8 mouse cellular contexts compared by ENCODE assay signal in genomic region chr10:128626311-128627310, GRCm38 (mm10). TPM values are rescaled to one million over a fixed set of nuclear protein-coding genes. Genes with fewer than 3 reads are reported as not detected.
DNase-seq lines count a peak whose midpoint lies in the region; ATAC-seq lines count a peak whose summit lies in the region.

TSS of gene Rps26 (minus strand) at chr10:128626747.

- peak within 1 kb of the TSS; percentile 95 for H3K9ac ChIP-seq in lung, embryonic 16.5 days (ENCODE audit: low read length)

- H3K27ac ChIP-seq in lung, embryonic 16.5 days (ENCODE audit: low read length) = peak within 1 kb of the TSS; percentile 57

- peaks cover 5% of the 10 kb centered on the region; the same call in 1 of the 2 replicates for H3K4me1 ChIP-seq in lung, embryonic 16.5 days (replicated peaks; ENCODE audit: control insufficient read depth, insufficient read depth, low read length)

- no peaks in the 10 kb centered on the region for H3K9me3 ChIP-seq in lung, embryonic 16.5 days (ENCODE audit: control insufficient read depth, low read length)

- DNase-seq in MEL-GATA-1-ER (ENCODE audit: extremely low read depth, low read depth) = peak; percentile 100
- DNase-seq in cerebellum, adult 8-10 months = peak; percentile 86
- peak; percentile 98 for DNase-seq in forelimb bud, embryonic 11.5 days (ENCODE audit: low read depth, low spot score)
- peak; percentile 97 for DNase-seq in layer of hippocampus, adult 9-10 months (ENCODE audit: low spot score)
- DNase-seq in ovary, postnatal 10 days (ENCODE audit: low spot score) = peak; percentile 82
- peak; percentile 88 for DNase-seq in thymus, postnatal 10 days (ENCODE audit: low spot score in 2 of 2)

- peak; percentile 96 for ATAC-seq in hematopoietic stem cell, adult 5-6 weeks (replicated peaks in 1 of 2; ENCODE audit: insufficient read depth in 1 of 2, low FRiP score in 2 of 2, low TSS enrichment in 1 of 2, low read depth in 1 of 2, poor library complexity in 2 of 2, severe bottlenecking in 2 of 2)
- peak; percentile 99 for ATAC-seq in lung, embryonic 16.5 days (ENCODE audit: low read depth)

- peaks cover 20% of the 10 kb centered on the region for H3K36me3 ChIP-seq in lung, embryonic 16.5 days (ENCODE audit: control insufficient read depth, insufficient read depth, low read length)

- WGBS in lung, embryonic 16.5 days = 1% methylated on average over 40 of the region's 40 CpGs

- peak within 1 kb of the TSS; percentile 90 for H3K4me3 ChIP-seq in lung, embryonic 16.5 days (ENCODE audit: low read length)

- H3K4me2 ChIP-seq in lung, embryonic 16.5 days (ENCODE audit: low read depth, low read length) = peak within 1 kb of the TSS; percentile 68

- H3K27me3 ChIP-seq in lung, embryonic 16.5 days (ENCODE audit: control insufficient read depth, insufficient read depth, low read depth, low read length) = no peaks in the 10 kb centered on the region

RNA-seq across cellular contexts. Expression of gene Rps26, which starts in this region (rescaled TPM):
- total RNA-seq in hematopoietic stem cell, adult 5-6 weeks (2017) = 1,013 and 1,172 TPM in 2 replicates
- 720 and 793 TPM in 2 replicates for polyA plus RNA-seq in lung, embryonic 16.5 days (2015; fragmentation: Nextera tagmentation; extraction: Ambion mirVana)

Comparison
In these comparisons a context has a peak if more than half of its experiments do, and no peak if none do; other contexts are left out.
1. Peak in every context shown above with its lines: DNase-seq, ATAC-seq, H3K4me3 ChIP-seq and H3K27ac ChIP-seq.